ENCODE assay signal across 17 mouse cellular contexts in genomic region chr4:84456853-84457249, GRCm38 (mm10).
DNase-seq lines count a peak whose midpoint lies in the region; ATAC-seq and TF ChIP-seq lines count a peak whose summit lies in the region.
"Had no signal": no experiment of that assay in that cellular context is flagged by ENCODE, and none has a peak within 500 bp of the region (broad histone marks: within the 10 kb centered on the region; RNA-seq: fewer than 3 reads in every experiment).

No protein-coding gene starts in this region.

- no peak for TF ChIP-seq CTCF in embryonic fibroblast, embryonic 13.5 days (IDR thresholded peaks at IDR 0.05; ENCODE audit: borderline replicate concordance, insufficient read depth, low read length)
- no peak for TF ChIP-seq CTCF in left cerebral cortex, adult 2 months (IDR thresholded peaks at IDR 0.05)

- no peak for ATAC-seq in kidney, embryonic 16.5 days (ENCODE audit: low FRiP score, low TSS enrichment)
- ATAC-seq in limb, embryonic 13.5 days (ENCODE audit: low FRiP score, low read depth) = peak; percentile 51; the same call in 1 of the 2 replicates
- ATAC-seq: CD4-positive, CD25-positive, alpha-beta regulatory T cell, adult 4 months; inflammation-experienced regulatory T-cells, adult 6 months; liver, postnatal 0 days had no signal

- DNase-seq in kidney, adult 18-20 months = no peak
- DNase-seq in retina, embryonic 14.5 days (ENCODE audit: low spot score) = peak; percentile 36
- no peak for DNase-seq in left cerebral cortex, adult 2 months (ENCODE audit: extremely low spot score in 1 of 2, low spot score in 2 of 2)
- DNase-seq in heart, adult 18-20 months = no peak
- DNase-seq: adrenal gland, postnatal 14 days; cerebellum, adult 8-10 months; liver, postnatal 0 days; lung, postnatal 36 days; right cerebral cortex, adult 18-20 months; thymus, adult 2 months had no signal

- H3K4me3 ChIP-seq in kidney, embryonic 16.5 days (ENCODE audit: low read length) = no peak overlapping the region
- H3K4me3 ChIP-seq in embryonic fibroblast, embryonic 13.5 days (ENCODE audit: insufficient read depth, low read length) = no peak overlapping the region
- H3K4me3 ChIP-seq in limb, embryonic 13.5 days = no peak overlapping the region; the same call in 1 of the 2 replicates
- no peak overlapping the region for H3K4me3 ChIP-seq in left cerebral cortex, adult 2 months
- H3K4me3 ChIP-seq: heart, adult 2 months; midbrain, embryonic 12.5 days had no signal

- no peak overlapping the region for H3K9ac ChIP-seq in kidney, embryonic 16.5 days (replicated peaks; ENCODE audit: low read length)
- H3K9ac ChIP-seq in limb, embryonic 13.5 days = no peak overlapping the region
- H3K9ac ChIP-seq: liver, postnatal 0 days; midbrain, embryonic 12.5 days had no signal

- peak overlapping the region; percentile 25 for H3K4me2 ChIP-seq in kidney, embryonic 16.5 days (replicated peaks; ENCODE audit: low read depth, low read length)
- peak overlapping the region; percentile 50 for H3K4me2 ChIP-seq in limb, embryonic 13.5 days (replicated peaks)
- H3K4me2 ChIP-seq: midbrain, embryonic 12.5 days had no signal

- peaks cover 28% of the 10 kb centered on the region for H3K4me1 ChIP-seq in kidney, embryonic 16.5 days (ENCODE audit: insufficient read depth, low read length)
- H3K4me1 ChIP-seq in embryonic fibroblast, embryonic 13.5 days (ENCODE audit: control insufficient read depth, insufficient read depth, low read length) = peaks cover 17% of the 10 kb centered on the region
- peaks cover 55% of the 10 kb centered on the region for H3K4me1 ChIP-seq in limb, embryonic 13.5 days

- peak overlapping the region; percentile 34; the same call in 1 of the 2 replicates for H3K27ac ChIP-seq in kidney, embryonic 16.5 days (ENCODE audit: low read length)
- H3K27ac ChIP-seq in embryonic fibroblast, embryonic 13.5 days (ENCODE audit: insufficient read depth, low read length) = peak overlapping the region; percentile 100
- H3K27ac ChIP-seq in limb, embryonic 13.5 days = peak overlapping the region; percentile 68
- no peak overlapping the region for H3K27ac ChIP-seq in left cerebral cortex, adult 2 months
- H3K27ac ChIP-seq: heart, adult 2 months; midbrain, embryonic 12.5 days had no signal

- no peak for TF ChIP-seq POLR2A in embryonic fibroblast, embryonic 13.5 days (IDR thresholded peaks at IDR 0.05; ENCODE audit: low read depth, low read length)

- intact Hi-C loops in left cerebral cortex, adult 2 months (cut with DNase I) = no loop called here

- no peaks in the 10 kb centered on the region for H3K9me3 ChIP-seq in kidney, embryonic 16.5 days (ENCODE audit: low read length)
- H3K9me3 ChIP-seq in limb, embryonic 13.5 days = no peaks in the 10 kb centered on the region
- H3K9me3 ChIP-seq: midbrain, embryonic 12.5 days had no signal

- no peaks in the 10 kb centered on the region for H3K36me3 ChIP-seq in kidney, embryonic 16.5 days (ENCODE audit: insufficient read depth, low read length)
- H3K36me3 ChIP-seq in limb, embryonic 13.5 days = no peaks in the 10 kb centered on the region
- H3K36me3 ChIP-seq: midbrain, embryonic 12.5 days had no signal

- WGBS in kidney, embryonic 16.5 days = 72% methylated on average over 5 of the region's 5 CpGs
- 25% methylated on average over 5 of the region's 5 CpGs for WGBS in limb, embryonic 13.5 days

- H3K27me3 ChIP-seq in kidney, embryonic 16.5 days (ENCODE audit: insufficient read depth, low read length) = no peaks in the 10 kb centered on the region
- no peaks in the 10 kb centered on the region for H3K27me3 ChIP-seq in limb, embryonic 13.5 days
- H3K27me3 ChIP-seq: midbrain, embryonic 12.5 days had no signal
